Mouse (Mus musculus) megakaryocyte progenitor cell, adult 5-6 weeks (primary cell): ENCODE measurements around the gene Nav2. TPM values are rescaled to one million over a fixed set of nuclear protein-coding genes. Genes with fewer than 3 reads are reported as not detected.

Source experiments
- ATAC-seq: replicated peaks from 2 replicates; pipeline ENCODE4 v1.8.0; 2016; ENCODE audit warnings: mild to moderate bottlenecking, moderate TSS enrichment, inconsistent platforms; ENCODE audit not compliant: poor library complexity
- total RNA-seq, 2 experiments: library from RNA; stranded (forward) in 1 of 2; stranded (reverse) in 1 of 2; fragments of 157-497, 149-512 nt in 1 of 2; fragments of 200-1000 nt in 1 of 2; gene quantifications; 2 replicates each; pipeline versions ENCODE4 v1.2.3 to v1.2.4; 2015 to 2017

Gene Nav2
- total RNA-seq, 2 experiments from 2014 or later = 16.4 to 27.0 TPM

DNA sequence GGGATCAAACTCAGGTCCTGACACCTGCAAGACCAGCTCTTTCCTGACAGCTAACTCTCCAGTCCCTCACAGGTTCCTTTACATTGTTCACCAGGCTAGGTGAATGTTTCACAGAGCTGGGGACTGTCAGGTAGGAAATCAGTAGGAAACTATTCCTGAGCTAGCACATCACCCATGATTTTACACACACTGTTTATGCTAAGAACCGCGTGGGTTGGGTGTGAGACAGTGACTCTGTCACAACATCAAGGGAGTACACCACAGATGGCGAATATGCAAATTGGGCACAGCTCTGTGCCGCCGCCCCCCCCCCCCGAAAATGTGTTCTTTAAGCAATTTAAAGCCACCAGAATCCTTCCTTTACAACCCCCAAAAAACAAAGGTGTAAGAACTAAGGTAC, 586.1 kb downstream of the Nav2 start:
- ATAC-seq = no peak

DNA sequence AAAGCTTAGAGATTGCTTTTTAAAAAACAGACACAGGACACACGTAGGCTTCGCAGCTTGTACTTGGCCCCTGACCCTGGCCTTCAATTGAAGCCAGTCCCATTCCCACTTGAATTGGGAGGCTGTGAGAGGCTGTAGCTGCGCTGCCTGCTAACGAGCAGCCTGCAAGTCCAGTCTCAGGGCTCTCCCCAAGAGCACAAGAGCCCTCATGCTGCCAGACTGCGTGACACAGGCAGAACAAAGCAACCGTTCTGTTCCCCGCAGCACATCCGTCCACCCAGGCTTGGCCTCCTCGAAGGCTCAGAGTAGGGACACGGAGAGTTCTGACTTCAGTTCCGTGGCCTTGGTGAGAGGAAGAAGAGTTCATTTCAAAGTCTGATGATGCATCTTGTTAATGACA, 587.6 kb downstream of the Nav2 start:
- no peak for ATAC-seq

DNA sequence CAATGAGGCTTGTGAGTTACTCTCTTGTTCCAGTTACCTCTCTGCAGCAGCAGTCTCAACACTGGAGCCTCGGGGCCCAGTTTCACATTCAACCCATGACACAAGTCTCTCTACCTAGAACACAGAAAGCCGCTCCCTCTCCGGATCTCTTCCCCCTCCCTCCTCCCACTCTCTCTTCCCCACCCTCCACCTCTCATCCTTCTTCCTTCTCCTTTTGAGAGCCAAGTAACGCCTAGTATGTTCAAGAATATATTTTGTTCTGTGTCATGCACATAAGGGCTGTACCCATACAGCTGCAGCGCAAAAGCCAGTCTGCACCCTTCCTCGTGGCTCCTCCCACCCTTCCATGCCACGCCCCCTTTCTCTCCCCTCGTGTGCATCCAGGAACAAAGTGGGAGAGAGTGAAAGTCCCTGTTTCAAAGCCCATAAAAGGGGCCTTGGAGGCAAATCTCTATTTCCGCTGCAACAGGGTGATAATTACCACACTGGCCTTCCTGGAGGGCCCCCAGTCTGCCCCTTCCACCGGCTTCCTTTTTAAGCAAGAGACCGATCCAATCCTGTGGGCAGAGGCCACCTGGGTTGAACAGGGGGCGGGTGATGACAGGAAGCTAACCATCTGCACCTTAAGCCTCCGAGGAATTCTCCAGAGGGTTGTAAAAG, 588.4 kb downstream of the Nav2 start:
- ATAC-seq = peak; percentile 80

DNA sequence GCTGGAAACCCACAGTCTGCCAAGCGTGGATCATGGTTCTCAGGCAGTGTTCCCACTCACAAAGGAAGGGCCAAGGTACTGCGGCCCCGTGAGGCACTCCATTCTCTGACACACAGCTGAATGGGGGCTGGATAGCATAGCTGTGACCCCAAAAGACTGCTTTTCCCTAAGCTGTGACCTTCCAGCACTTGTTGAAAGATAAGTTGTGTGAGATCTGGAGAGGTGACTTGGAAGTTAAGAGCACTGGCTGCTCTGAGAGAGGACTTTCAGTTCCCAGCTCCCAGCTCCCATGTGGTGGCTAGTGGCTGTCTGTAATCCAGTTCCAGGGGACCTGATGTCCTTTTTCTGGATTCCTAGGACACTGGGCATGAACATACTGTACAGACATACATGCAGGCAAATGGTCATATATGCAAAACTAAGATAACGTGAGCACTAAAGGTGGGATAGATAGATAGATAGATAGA, 588.9 kb downstream of the Nav2 start:
- ATAC-seq = no peak

DNA sequence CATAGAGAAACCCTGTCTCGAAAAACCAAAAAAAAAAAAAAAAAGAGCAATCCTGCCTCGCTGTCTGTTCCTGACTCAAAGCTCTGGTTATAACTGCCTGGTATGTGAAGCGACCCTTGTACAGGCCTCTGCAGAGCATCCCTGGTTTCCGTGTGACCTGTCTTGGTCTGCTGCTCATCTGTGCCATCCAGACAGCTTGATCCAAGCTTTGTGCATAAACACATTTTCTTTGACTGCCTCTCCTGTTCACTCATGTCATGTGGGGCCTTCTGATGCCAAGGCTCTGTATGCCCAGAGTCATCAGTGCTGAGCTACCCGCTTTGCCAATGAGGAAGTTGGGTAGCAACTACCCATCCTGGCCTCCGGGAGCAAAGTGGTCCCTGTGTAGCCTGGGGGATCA, 591.1 kb downstream of the Nav2 start:
- ATAC-seq = no peak

DNA sequence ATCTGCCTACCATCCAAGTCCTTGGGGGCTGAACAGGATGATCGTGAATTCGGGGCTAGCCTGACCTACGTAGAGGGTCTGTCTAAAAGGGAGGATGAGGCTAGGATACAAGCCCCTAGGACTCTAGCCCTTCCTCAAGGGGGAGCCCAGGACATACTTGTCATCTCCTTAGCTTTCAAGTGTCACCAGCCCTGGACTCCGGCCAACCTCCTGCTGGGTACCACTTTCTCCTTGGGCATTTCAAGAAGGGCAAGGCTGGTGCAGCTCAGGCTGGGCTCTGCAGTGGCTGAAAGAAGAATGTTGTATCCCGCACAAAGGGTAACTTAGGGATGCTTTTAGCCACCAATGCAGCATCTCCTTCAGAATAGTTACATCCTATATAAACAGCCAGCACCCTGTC, 592.4 kb downstream of the Nav2 start:
- no peak for ATAC-seq

DNA sequence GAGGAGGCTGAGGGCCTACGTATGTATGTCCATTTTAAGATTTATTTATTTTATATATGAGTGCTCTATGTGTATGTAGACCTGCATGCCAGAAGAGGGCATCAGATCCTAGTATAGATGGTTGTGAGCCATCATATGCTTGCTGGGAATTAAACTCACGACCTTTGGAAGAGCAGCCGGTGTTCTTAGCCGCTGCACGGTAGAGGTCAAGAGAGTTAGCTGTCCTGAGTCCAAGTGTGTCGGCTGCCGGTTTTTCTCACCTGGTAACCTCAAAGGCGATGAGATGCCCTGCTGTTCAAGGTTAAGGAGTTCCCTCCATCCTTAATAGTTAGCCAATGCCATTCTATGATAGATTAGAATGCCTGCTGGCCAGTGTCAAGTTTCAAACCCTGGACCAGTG, 594.9 kb downstream of the Nav2 start:
- ATAC-seq = no peak

DNA sequence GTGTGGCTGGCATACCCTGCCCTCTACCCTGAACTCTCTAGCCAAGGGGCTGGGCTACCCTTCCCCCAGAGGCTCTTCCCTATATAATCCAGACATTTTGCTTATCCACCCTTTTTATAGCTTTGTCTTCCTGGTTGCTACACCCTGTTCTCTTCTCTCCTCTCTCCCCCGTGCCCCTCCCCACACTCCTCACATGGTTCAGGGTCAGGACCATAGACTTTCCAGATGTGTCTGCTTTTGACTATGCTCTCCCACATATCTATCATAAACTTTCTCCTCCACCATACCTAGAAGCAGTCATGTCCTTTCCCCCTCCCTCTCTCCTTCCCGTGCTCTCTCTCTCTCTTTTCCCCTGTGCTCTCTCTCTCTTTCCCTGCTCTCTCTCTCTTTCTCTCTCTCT, 595.4 kb downstream of the Nav2 start:
- no peak for ATAC-seq

DNA sequence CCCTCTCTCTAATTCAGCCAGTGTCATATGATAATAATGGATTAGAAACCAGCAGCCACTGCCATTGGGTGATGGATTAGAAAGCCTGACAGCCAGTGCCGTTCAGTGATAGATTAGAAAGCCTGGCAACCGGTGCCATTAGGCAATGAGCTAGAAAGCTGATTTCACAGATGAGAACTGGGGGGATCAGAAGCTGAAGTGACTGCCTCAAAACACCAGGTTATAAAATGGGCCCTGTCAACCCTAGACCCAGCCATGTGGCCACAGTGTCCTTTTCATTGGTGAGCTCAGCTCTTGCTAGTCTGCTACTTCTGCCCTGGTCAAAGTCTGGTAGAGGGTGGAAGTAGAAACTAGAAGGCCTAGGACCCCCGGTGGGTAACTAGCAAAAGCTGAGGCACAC, 595.8 kb downstream of the Nav2 start:
- ATAC-seq = no peak

DNA sequence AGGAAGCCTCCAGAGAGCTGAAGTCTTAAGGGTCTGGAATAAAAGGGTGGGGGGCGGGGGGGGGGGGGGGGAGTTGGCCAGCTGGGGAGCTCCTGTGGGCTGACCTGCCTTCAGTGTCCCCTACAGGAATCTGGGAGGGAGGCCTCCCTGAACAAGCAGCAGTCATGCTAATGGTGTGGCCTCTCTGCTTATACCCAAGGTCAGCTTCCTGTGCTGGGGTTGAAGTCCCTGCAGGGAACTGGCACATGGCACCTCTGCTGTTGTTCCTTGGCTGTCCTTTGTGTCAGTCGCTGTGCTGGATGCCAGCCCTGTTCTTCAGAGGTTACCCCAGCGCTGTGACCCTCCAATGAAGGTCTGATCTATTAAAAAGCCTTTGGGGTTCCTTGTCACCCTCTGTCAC, 596.5 kb downstream of the Nav2 start:
- ATAC-seq = no peak

DNA sequence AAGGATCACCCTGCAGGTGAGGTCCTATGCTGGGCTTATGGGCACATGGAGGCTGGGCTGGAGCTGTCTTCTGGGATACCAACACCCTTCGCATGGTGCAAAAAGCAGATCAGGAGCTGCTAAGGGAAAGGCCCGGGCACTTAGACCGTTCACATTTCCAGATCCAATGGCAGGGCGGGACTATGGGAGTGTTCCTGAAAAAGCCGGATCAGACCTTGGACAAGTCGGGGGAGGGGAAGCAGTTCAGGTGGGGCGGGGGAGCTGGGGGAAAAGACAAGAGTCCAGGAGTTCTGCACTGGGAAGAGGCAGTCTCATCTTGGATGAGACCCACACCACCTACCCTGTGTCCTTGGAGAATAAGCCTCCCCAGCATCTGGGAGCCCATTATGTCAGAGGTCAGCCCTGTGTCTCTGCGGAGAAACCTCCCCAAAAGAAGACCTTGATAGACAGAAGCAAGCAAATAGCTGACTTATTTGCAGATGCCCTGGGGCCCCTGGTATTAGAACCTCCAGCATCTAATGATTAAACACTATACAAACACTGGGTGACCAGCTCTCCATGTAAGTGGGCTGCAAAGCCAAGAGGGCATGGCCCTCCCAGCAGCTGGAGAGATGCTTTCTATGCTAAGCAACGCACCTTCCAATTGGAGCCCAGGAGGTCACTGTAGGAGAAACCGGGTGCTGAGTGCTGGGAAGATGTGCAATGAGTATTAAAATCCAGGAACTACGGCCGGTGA, 597.7 kb downstream of the Nav2 start:
- no peak for ATAC-seq

DNA sequence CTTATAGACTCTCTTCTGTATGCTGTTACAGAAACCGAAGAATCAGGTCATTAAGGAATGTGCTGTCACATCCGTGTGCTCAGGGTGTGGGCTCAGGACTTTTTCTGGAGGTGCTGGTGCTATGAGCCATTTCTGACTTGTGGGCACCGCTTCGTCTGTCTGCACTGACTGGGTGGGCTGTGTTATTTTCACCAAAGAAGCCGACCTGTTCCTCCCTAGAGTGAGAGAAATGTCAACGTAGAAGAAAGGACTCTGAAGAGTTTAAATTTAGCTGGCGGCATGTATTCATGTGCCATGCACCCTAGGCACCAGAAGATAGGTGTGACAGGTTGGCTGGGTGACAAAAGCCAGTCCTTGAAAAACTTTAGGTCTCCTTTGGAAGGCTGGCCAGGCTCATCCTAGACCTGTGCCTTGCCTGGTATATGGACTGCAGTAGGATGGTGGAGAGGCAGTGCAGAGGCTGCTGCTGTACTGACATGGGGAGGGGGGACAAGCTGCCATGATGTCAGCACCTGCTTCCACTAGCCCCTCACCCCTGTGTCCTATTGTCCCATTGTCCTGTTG, 599.5 kb downstream of the Nav2 start:
- ATAC-seq = no peak

DNA sequence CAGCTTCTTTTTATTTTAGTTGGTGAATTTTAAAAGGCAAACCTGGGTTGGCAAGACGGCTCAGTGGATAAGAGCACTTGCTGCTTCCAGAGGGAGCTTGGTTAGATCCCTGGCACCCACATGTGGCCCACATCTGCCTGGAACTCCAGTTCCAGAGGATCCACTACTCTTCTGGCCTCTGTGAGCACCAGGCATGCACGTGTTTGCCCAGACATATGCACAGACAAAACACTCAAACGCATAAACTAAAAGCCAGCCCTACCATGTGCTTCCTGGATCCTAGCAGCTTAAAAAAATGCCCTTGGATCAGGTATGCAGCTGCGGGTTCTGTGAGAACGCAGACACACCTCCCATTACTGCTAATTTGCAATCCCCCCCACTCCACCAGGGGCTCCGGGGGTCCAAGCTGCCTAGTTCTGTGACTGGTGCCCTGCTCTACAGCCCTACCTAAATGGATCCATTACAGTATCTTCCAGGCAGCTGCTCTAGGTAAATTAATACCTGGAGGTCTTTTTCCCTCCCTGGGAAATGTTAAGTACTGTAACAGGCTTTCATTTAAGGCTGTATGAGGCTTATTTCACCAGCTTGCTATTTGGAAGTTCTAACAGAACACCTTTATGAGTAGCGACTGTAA, 603.4 kb downstream of the Nav2 start:
- ATAC-seq = no peak

DNA sequence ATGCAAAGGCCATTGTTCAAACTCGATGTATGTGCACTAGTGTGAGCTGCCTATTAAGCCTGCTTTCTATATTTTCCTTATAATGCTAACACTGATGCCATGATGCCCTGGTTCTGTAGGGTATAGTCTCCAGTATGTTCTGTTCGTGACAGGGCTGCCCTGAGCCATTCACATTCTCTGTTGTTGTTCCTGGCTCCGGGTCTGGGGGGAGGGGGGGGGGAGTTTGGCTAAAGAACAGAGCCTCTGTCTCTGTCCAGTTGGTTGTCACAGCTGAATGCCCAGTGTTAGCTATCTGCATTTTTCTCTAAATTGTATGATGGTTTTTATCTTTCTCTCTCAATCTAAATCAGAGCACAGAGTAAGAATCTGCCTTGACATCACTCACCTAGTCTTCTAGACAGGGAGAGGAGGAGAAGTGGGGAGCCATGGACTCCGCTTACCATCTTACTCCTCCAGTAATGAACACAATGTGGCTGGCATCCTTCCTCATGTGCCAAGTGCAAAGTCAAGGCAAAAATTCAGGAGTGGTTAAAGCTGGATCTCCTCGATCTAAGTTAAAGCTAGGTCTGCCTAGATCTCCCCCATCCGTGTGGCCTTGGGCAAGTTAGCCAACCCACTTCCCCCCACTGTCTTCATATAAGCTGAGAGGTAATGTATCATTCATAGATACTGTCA, 605.4 kb downstream of the Nav2 start:
- no peak for ATAC-seq

DNA sequence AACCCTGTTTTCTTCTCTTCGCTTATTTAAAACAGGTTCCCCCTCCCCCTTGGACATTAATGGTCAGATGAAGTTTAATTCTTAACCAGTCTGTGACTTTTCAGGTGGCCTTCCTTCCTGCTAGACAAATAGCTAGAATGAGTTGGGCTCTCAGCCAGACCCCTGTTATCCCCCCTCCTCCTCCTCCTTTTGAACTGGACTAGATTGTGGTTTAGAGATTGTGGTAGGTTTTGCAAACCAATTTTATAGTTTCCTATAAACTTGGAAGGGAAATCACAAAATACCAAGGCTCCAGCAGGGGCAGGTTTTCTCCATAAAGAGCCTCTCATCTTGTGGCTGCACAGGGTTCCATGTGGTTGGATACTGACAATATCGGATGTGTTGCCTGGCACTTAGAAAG, 606.5 kb downstream of the Nav2 start:
- ATAC-seq = peak; percentile 29; the same call in 1 of the 2 replicates

DNA sequence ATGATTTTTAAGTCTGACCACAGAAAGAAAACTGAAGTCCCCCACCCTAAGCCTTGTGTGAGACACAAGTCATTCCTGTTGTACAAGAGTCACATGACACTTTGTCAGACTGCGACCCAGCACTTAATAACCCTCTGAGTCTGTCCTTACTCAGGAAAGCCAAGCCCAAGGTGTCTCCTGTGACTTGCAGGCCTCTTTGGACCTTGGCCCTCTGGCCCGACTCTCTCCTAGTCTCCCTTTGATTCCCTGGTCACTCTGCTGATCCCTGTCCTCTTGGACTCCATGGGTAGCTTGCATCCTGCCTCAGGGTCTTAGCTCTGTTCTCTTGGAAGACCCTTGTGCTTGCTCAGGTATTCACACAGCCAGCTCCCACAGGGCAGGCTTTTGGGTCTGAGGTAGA, 612.0 kb downstream of the Nav2 start:
- no peak for ATAC-seq

DNA sequence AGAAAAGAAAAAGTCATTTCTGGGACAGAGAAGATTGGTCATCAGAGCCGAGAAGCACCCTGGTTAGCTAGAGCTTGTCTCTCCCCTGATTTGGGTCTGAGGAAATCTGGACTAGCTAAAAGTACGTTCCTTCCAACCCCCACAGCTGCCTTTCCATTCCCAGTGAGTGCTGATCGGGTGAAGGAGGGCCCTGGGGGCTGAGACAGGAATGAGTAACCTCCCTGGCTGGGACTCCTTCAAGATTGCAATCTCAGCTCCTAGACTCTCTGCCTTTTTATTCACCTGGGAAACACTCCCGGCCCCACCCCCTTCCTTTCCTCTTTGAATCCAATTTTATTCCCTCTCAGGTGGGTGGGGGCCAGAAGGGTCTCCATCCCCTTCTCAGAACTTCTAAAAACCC, 612.8 kb downstream of the Nav2 start:
- ATAC-seq = no peak

DNA sequence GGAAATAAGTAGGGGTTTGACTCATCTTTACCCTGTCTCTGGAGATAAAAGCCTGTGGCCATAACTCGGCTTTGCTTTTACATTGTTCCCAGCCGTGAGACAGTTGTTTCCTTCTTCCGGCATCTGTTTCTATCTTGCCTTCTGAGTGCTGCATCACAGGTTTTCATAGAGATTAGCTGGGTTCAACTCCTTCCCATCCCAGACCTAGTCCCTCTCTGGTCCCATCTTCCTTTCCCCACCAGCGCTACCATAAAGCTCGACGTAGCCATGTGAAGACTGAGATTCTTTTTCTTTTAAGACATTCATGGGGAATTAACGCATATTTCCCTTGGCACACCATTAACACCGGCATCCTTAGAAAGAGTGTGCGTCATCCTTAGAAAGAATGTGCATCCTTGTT, 613.5 kb downstream of the Nav2 start:
- peak; percentile 33 for ATAC-seq

DNA sequence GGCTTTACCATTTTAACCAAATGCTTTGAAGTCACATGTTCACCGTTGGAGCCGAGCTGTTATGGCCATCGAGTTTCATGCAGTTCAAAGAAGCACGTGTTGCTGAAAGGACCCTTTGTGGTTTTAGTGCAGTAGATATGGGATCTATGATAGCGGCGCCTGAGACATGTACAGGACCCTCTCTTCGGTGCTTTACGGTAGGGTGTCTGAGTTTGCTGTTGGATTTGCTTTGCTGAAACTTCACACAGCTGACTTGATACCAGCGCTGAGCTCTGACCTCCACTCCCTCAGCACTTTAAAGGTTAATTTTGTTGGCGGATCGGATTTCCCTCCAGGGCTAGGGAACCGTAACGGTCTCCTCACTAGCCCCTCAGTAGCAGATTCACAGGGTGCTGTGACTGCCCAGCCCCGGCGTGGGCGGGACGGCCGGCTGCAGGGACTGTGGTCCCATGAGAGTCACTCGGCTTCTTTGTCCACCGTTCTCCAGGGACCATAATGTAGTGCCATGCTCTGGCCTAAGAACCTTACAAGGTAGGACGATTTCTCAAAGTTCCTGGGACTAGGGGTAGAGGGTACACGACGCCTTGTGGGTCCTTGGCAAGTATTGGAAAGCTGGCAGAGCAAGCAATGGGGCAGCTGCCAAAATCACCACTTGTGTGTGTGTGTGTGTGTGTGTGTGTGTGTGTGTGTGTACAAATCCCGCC, 614.0 kb downstream of the Nav2 start:
- ATAC-seq = peak; percentile 41

DNA sequence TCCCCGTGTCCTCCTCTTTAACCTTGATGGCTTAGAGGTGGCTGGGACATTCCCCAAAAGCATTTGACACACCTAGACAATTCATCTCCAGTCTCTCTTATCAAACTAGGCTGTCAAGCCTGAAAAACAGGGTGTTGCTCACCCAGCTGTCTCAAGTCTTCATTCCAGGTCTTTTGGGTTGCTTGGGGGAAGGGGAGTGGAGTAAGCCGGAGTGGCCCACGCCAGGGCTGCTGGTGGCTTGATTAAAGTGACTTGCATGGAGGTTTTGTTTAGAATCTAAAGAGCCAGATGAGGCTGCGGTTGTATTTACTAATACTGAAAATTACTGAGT, 614.6 kb downstream of the Nav2 start:
- ATAC-seq = no peak

DNA sequence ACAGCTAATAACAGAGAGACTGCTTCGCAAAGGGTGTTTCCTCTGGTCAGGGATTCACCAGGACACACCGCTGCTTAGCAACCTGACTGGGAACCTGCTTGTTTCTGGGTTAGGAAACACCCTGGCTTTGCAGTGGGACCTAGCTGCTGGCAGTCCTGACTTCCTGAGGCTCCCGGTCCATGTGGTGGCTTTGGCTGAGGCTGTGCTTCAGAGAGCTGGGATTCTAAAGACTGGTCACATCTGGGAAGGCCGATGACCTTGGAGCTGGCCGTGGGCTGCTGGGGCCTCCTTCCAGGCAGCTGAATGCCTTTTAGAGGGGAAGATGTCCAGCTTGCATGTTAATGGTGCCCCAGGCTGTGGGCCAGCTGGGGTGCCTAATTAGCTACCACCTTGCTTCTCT, 615.2 kb downstream of the Nav2 start:
- ATAC-seq = no peak
